Mouse (Mus musculus) hindbrain, embryonic 10.5 days (tissue): ENCODE data around the gene Brdt. TPM values are rescaled to one million over a fixed set of nuclear protein-coding genes. Genes with fewer than 3 reads are reported as not detected.

Source experiments
- DNase-seq: peaks from one replicate; pipeline ENCODE4 v3.0.0-alpha.2; 2017; ENCODE audit warnings: low spot score
- H3K27ac ChIP-seq: fragments of 300-500 bp; sonication (generic); 2 replicates; pipeline ENCODE4 v1.5.1; 2016; ENCODE audit warnings: mild to moderate bottlenecking, moderate library complexity
- H3K27me3 ChIP-seq: fragments of 300-500 bp; sonication (generic); 2 replicates; pipeline ENCODE4 v1.6.1; 2016; ENCODE audit warnings: mild to moderate bottlenecking; ENCODE audit not compliant: poor library complexity, insufficient read depth, severe bottlenecking
- H3K36me3 ChIP-seq: fragments of 300-500 bp; sonication (generic); 2 replicates; pipeline ENCODE4 v1.6.1; 2016; ENCODE audit warnings: mild to moderate bottlenecking, moderate library complexity
- H3K4me1 ChIP-seq: fragments of 300-500 bp; sonication (generic); replicated peaks from 2 replicates; pipeline ENCODE4 v1.6.1; 2016; ENCODE audit warnings: mild to moderate bottlenecking
- H3K4me3 ChIP-seq: fragments of 300-500 bp; sonication (generic); 2 replicates; pipeline ENCODE4 v1.5.1; 2016; ENCODE audit warnings: mild to moderate bottlenecking, moderate library complexity
- H3K9me3 ChIP-seq: fragments of 300-500 bp; sonication (generic); 2 replicates; pipeline ENCODE4 v1.6.1; 2016; ENCODE audit warnings: mild to moderate bottlenecking, moderate library complexity
- WGBS: fragments of 180-500 bp; shearing (Covaris S2); methylation state at CpG from one replicate; pipeline ENCODE4 v1.1.7; 2016; 5-methylcytosine and 5-hydroxymethylcytosine counted together
- polyA plus RNA-seq: library from polyadenylated mRNA; unstranded; fragments of >200 nt; fragmentation: Nextera tagmentation; extraction: Ambion mirVana; gene quantifications from 2 replicates; pipeline ENCODE4 v1.2.1, GENCODE M21; 2016

Brdt gene
- polyA plus RNA-seq: 1.0 and 1.4 TPM in 2 replicates

- no peaks in the 10 kb centered on the region for H3K27me3 ChIP-seq
- H3K9me3 ChIP-seq: peaks cover 6% of the 10 kb centered on the region; the same call in 1 of the 2 replicates
- no peak for DNase-seq
- H3K4me3 ChIP-seq: no peak within 1 kb of the TSS
- WGBS: 90% methylated on average over 30 of the region's 30 CpGs
- H3K27ac ChIP-seq: no peak within 1 kb of the TSS
- no peaks in the 10 kb centered on the region for H3K36me3 ChIP-seq
- no peaks in the 10 kb centered on the region for H3K4me1 ChIP-seq
These were observed at the start of gene Brdt for GRCm38 (mm10) chr5:107330916-107331421. Brdt (plus strand) TSS chr5:107331159.

- Histone ChIP-seq H3K4me1 (peaks cover under 1% of the 10 kb centered on the region; the same call in 1 of the 2 replicates), H3K36me3 (no peaks in the 10 kb centered on the region), H3K9me3 (no peaks in the 10 kb centered on the region), H3K4me3 (no peak overlapping the region), H3K27ac (no peak overlapping the region), H3K27me3 (peaks cover 5% of the 10 kb centered on the region)
- WGBS: 81% methylated on average over 9 of the region's 9 CpGs
- DNase-seq: no peak
These were observed 48.2 kb upstream of the Brdt start for GRCm38 (mm10) chr5:107282561-107283307.

- Histone ChIP-seq H3K27me3 (peaks cover 14% of the 10 kb centered on the region), H3K36me3 (no peaks in the 10 kb centered on the region), H3K27ac (no peak overlapping the region), H3K9me3 (no peaks in the 10 kb centered on the region), H3K4me3 (no peak overlapping the region), H3K4me1 (peaks cover 13% of the 10 kb centered on the region)
- 83% methylated on average over 10 of the region's 10 CpGs for WGBS
- no peak for DNase-seq
These were observed 46.9 kb upstream of the Brdt start for GRCm38 (mm10) chr5:107283935-107284524.

GRCm38 (mm10) chr5:107285563-107285962 lies 45.4 kb upstream of the Brdt start:
- 88% methylated on average over 6 of the region's 6 CpGs for WGBS
- Histone ChIP-seq H3K4me3 (no peak overlapping the region), H3K27ac (no peak overlapping the region), H3K9me3 (no peaks in the 10 kb centered on the region), H3K36me3 (no peaks in the 10 kb centered on the region), H3K4me1 (peaks cover 25% of the 10 kb centered on the region), H3K27me3 (peaks cover 21% of the 10 kb centered on the region)
- no peak for DNase-seq

GRCm38 (mm10) chr5:107287254-107287907 lies 43.6 kb upstream of the Brdt start:
- Histone ChIP-seq H3K27me3 (peaks cover 38% of the 10 kb centered on the region), H3K36me3 (no peaks in the 10 kb centered on the region), H3K9me3 (no peaks in the 10 kb centered on the region), H3K27ac (no peak overlapping the region), H3K4me3 (no peak overlapping the region), H3K4me1 (peaks cover 25% of the 10 kb centered on the region)
- 29% methylated on average over 6 of the region's 6 CpGs for WGBS
- peak; percentile 55 for DNase-seq

- WGBS: 44% methylated on average over 5 of the region's 5 CpGs
- no peak for DNase-seq
- no peaks in the 10 kb centered on the region for H3K36me3 ChIP-seq
- no peak overlapping the region for H3K27ac ChIP-seq
- H3K4me1 ChIP-seq: peaks cover 25% of the 10 kb centered on the region
- H3K27me3 ChIP-seq: peaks cover 43% of the 10 kb centered on the region
- no peaks in the 10 kb centered on the region for H3K9me3 ChIP-seq
- H3K4me3 ChIP-seq: peak overlapping the region; percentile 79
These were observed 43.1 kb upstream of the Brdt start for GRCm38 (mm10) chr5:107287908-107288267.

GRCm38 (mm10) chr5:107288427-107289233 lies 42.3 kb upstream of the Brdt start:
- Histone ChIP-seq H3K27ac (peak overlapping the region; percentile 89), H3K36me3 (no peaks in the 10 kb centered on the region), H3K4me1 (peaks cover 25% of the 10 kb centered on the region), H3K9me3 (no peaks in the 10 kb centered on the region), H3K4me3 (peak overlapping the region; percentile 79), H3K27me3 (peaks cover 46% of the 10 kb centered on the region)
- whole genome bisulfite sequencing: under 1% methylated on average over 62 of the region's 62 CpGs
- DNase-seq: peak; percentile 65

GRCm38 (mm10) chr5:107289234-107289764 lies 41.7 kb upstream of the Brdt start, which contains the start of gene Tgfbr3:
Tgfbr3 (minus strand) TSS chr5:107289629.
- H3K36me3 ChIP-seq: no peaks in the 10 kb centered on the region
- DNase-seq: peak; percentile 87
- H3K27me3 ChIP-seq: peaks cover 46% of the 10 kb centered on the region
- H3K4me1 ChIP-seq: peaks cover 25% of the 10 kb centered on the region
- H3K4me3 ChIP-seq: peak within 1 kb of the TSS; percentile 79
- WGBS: under 1% methylated on average over 54 of the region's 54 CpGs
- H3K9me3 ChIP-seq: no peaks in the 10 kb centered on the region
- peak within 1 kb of the TSS; percentile 89 for H3K27ac ChIP-seq

GRCm38 (mm10) chr5:107289986-107290385 lies 41.0 kb upstream of the Brdt start:
- Histone ChIP-seq H3K36me3 (no peaks in the 10 kb centered on the region), H3K27me3 (peaks cover 46% of the 10 kb centered on the region), H3K4me3 (peak overlapping the region; percentile 79), H3K9me3 (no peaks in the 10 kb centered on the region), H3K4me1 (peaks cover 25% of the 10 kb centered on the region), H3K27ac (peak overlapping the region; percentile 89; the same call in 1 of the 2 replicates)
- no peak for DNase-seq
- WGBS: 37% methylated on average over 8 of the region's 8 CpGs

GRCm38 (mm10) chr5:107294041-107294440 lies 36.9 kb upstream of the Brdt start:
- no peak overlapping the region for H3K27ac ChIP-seq
- no peak for DNase-seq
- 81% methylated on average over 4 of the region's 4 CpGs for WGBS
- peaks cover 32% of the 10 kb centered on the region for H3K27me3 ChIP-seq
- peaks cover 24% of the 10 kb centered on the region for H3K4me1 ChIP-seq
- no peaks in the 10 kb centered on the region for H3K36me3 ChIP-seq
- no peak overlapping the region for H3K4me3 ChIP-seq
- no peaks in the 10 kb centered on the region for H3K9me3 ChIP-seq

- 81% methylated on average over 8 of the region's 8 CpGs for WGBS
- no peak for DNase-seq
These were observed 35.7 kb upstream of the Brdt start for GRCm38 (mm10) chr5:107295061-107295816.

More at GRCm38 (mm10) chr5:107295061-107295816, 35.7 kb upstream of the Brdt start:
- Histone ChIP-seq H3K4me3 (no peak overlapping the region), H3K27me3 (peaks cover 28% of the 10 kb centered on the region), H3K9me3 (no peaks in the 10 kb centered on the region), H3K36me3 (no peaks in the 10 kb centered on the region), H3K27ac (no peak overlapping the region), H3K4me1 (peaks cover 14% of the 10 kb centered on the region)
